Mouse (Mus musculus): ENCODE data around the gene Wdr62. TPM values are rescaled to one million over a fixed set of nuclear protein-coding genes. Genes with fewer than 3 reads are reported as not detected.

Wdr62 gene
- polyA plus RNA-seq, 1 experiment from 2014 or later: 10.4 TPM

- no peaks in the 10 kb centered on the region; the same call in 1 of the 2 replicates for H3K9me3 ChIP-seq (ENCODE audit: control insufficient read depth, low read length)
- H3K9ac ChIP-seq (ENCODE audit: low read length): no peak overlapping the region
- H3K36me3 ChIP-seq (ENCODE audit: control insufficient read depth, insufficient read depth, low read length): peaks cover 6% of the 10 kb centered on the region
- DNase-seq (ENCODE audit: low spot score): no peak
- peaks cover 15% of the 10 kb centered on the region for H3K4me1 ChIP-seq (ENCODE audit: control insufficient read depth, insufficient read depth, low read length)
- no peak overlapping the region for H3K27ac ChIP-seq (replicated peaks; ENCODE audit: low read depth, low read length)
- WGBS: 91% methylated on average over 12 of the region's 12 CpGs
- no peak for ATAC-seq (ENCODE audit: insufficient number of reproducible peaks, low FRiP score, low TSS enrichment, low read depth)
- no peaks in the 10 kb centered on the region for H3K27me3 ChIP-seq (ENCODE audit: control insufficient read depth, insufficient read depth, low read length)
- H3K4me3 ChIP-seq (ENCODE audit: low read depth, low read length): no peak overlapping the region
- H3K4me2 ChIP-seq (ENCODE audit: low read depth, severe bottlenecking): 0 out of 2 replicates have a peak overlapping the region, but pooled peaks have one; percentile 2
Measured at GRCm38 (mm10) chr7:30310136-30310535, 29.9 kb upstream of the Wdr62 start.

- ATAC-seq (ENCODE audit: insufficient number of reproducible peaks, low FRiP score, low TSS enrichment, low read depth) (no peak), DNase-seq (ENCODE audit: low spot score) (no peak)
- Histone ChIP-seq H3K36me3 (ENCODE audit: control insufficient read depth, insufficient read depth, low read length) (peaks cover 6% of the 10 kb centered on the region), H3K9ac (ENCODE audit: low read length) (peak overlapping the region; percentile 64; the same call in 1 of the 2 replicates), H3K27me3 (ENCODE audit: control insufficient read depth, insufficient read depth, low read length) (no peaks in the 10 kb centered on the region), H3K4me1 (ENCODE audit: control insufficient read depth, insufficient read depth, low read length) (peaks cover 11% of the 10 kb centered on the region), H3K4me2 (ENCODE audit: low read depth, severe bottlenecking) (peak overlapping the region; percentile 71), H3K9me3 (ENCODE audit: control insufficient read depth, low read length) (no peaks in the 10 kb centered on the region; the same call in 1 of the 2 replicates), H3K27ac (replicated peaks; ENCODE audit: low read depth, low read length) (no peak overlapping the region), H3K4me3 (ENCODE audit: low read depth, low read length) (peak overlapping the region; percentile 62)
- 61% methylated on average over 15 of the region's 15 CpGs for WGBS
Measured at GRCm38 (mm10) chr7:30309395-30310129, 29.3 kb upstream of the Wdr62 start.

GRCm38 (mm10) chr7:30308076-30309005 lies 28.1 kb upstream of the Wdr62 start, which contains the start of gene Alkbh6:
TSS of gene Alkbh6 (plus strand) at chr7:30308717.
- DNase-seq (ENCODE audit: low spot score) (peak; percentile 92), ATAC-seq (ENCODE audit: insufficient number of reproducible peaks, low FRiP score, low TSS enrichment, low read depth) (peak; percentile 99)
- H3K36me3 ChIP-seq (ENCODE audit: control insufficient read depth, insufficient read depth, low read length): peaks cover 12% of the 10 kb centered on the region
- H3K9me3 ChIP-seq (ENCODE audit: control insufficient read depth, low read length): no peaks in the 10 kb centered on the region; the same call in 1 of the 2 replicates
- WGBS: 5% methylated on average over 27 of the region's 27 CpGs
- H3K4me2 ChIP-seq (ENCODE audit: low read depth, severe bottlenecking): peak within 1 kb of the TSS; percentile 71
- no peak within 1 kb of the TSS for H3K27ac ChIP-seq (replicated peaks; ENCODE audit: low read depth, low read length)
- H3K9ac ChIP-seq (ENCODE audit: low read length): peak within 1 kb of the TSS; percentile 64
- H3K4me3 ChIP-seq (ENCODE audit: low read depth, low read length): peak within 1 kb of the TSS; percentile 62
- peaks cover 4% of the 10 kb centered on the region for H3K4me1 ChIP-seq (ENCODE audit: control insufficient read depth, insufficient read depth, low read length)
- no peaks in the 10 kb centered on the region for H3K27me3 ChIP-seq (ENCODE audit: control insufficient read depth, insufficient read depth, low read length)

GRCm38 (mm10) chr7:30306083-30306779 lies 26.0 kb upstream of the Wdr62 start:
- Histone ChIP-seq H3K9ac (ENCODE audit: low read length) (no peak overlapping the region), H3K27me3 (ENCODE audit: control insufficient read depth, insufficient read depth, low read length) (no peaks in the 10 kb centered on the region), H3K4me1 (ENCODE audit: control insufficient read depth, insufficient read depth, low read length) (peaks cover 4% of the 10 kb centered on the region), H3K27ac (replicated peaks; ENCODE audit: low read depth, low read length) (no peak overlapping the region), H3K9me3 (ENCODE audit: control insufficient read depth, low read length) (no peaks in the 10 kb centered on the region; the same call in 1 of the 2 replicates), H3K36me3 (ENCODE audit: control insufficient read depth, insufficient read depth, low read length) (peaks cover 22% of the 10 kb centered on the region), H3K4me2 (ENCODE audit: low read depth, severe bottlenecking) (no peak overlapping the region), H3K4me3 (ENCODE audit: low read depth, low read length) (no peak overlapping the region)
- no peak for ATAC-seq (ENCODE audit: insufficient number of reproducible peaks, low FRiP score, low TSS enrichment, low read depth)
- DNase-seq (ENCODE audit: low spot score): no peak
- WGBS: 94% methylated on average over 16 of the region's 16 CpGs

GRCm38 (mm10) chr7:30300914-30301313 lies 20.7 kb upstream of the Wdr62 start:
- H3K27me3 ChIP-seq (ENCODE audit: control insufficient read depth, insufficient read depth, low read length): no peaks in the 10 kb centered on the region
- H3K9ac ChIP-seq (ENCODE audit: low read length): no peak overlapping the region
- ATAC-seq (ENCODE audit: insufficient number of reproducible peaks, low FRiP score, low TSS enrichment, low read depth): no peak
- no peak overlapping the region for H3K4me2 ChIP-seq (ENCODE audit: low read depth, severe bottlenecking)
- peaks cover 28% of the 10 kb centered on the region for H3K36me3 ChIP-seq (ENCODE audit: control insufficient read depth, insufficient read depth, low read length)
- WGBS: 65% methylated on average over 2 of the region's 3 CpGs
- DNase-seq (ENCODE audit: low spot score): peak; percentile 69
- no peak overlapping the region for H3K4me3 ChIP-seq (ENCODE audit: low read depth, low read length)
- no peaks in the 10 kb centered on the region for H3K9me3 ChIP-seq (ENCODE audit: control insufficient read depth, low read length)
- H3K27ac ChIP-seq (replicated peaks; ENCODE audit: low read depth, low read length): no peak overlapping the region
- H3K4me1 ChIP-seq (ENCODE audit: control insufficient read depth, insufficient read depth, low read length): no peaks in the 10 kb centered on the region

GRCm38 (mm10) chr7:30297266-30297665 lies 17.0 kb upstream of the Wdr62 start:
- Histone ChIP-seq H3K9ac (ENCODE audit: low read length) (no peak overlapping the region), H3K27ac (replicated peaks; ENCODE audit: low read depth, low read length) (no peak overlapping the region), H3K36me3 (ENCODE audit: control insufficient read depth, insufficient read depth, low read length) (peaks cover 17% of the 10 kb centered on the region; the same call in 1 of the 2 replicates), H3K4me1 (ENCODE audit: control insufficient read depth, insufficient read depth, low read length) (no peaks in the 10 kb centered on the region), H3K9me3 (ENCODE audit: control insufficient read depth, low read length) (no peaks in the 10 kb centered on the region), H3K4me2 (ENCODE audit: low read depth, severe bottlenecking) (no peak overlapping the region), H3K27me3 (ENCODE audit: control insufficient read depth, insufficient read depth, low read length) (no peaks in the 10 kb centered on the region), H3K4me3 (ENCODE audit: low read depth, low read length) (no peak overlapping the region)
- DNase-seq (ENCODE audit: low spot score): no peak
- ATAC-seq (ENCODE audit: insufficient number of reproducible peaks, low FRiP score, low TSS enrichment, low read depth): no peak
- 83% methylated on average over 16 of the region's 16 CpGs for WGBS

- Histone ChIP-seq H3K4me1 (ENCODE audit: control insufficient read depth, insufficient read depth, low read length) (no peaks in the 10 kb centered on the region), H3K9ac (ENCODE audit: low read length) (no peak overlapping the region), H3K4me2 (ENCODE audit: low read depth, severe bottlenecking) (no peak overlapping the region), H3K36me3 (ENCODE audit: control insufficient read depth, insufficient read depth, low read length) (peaks cover 13% of the 10 kb centered on the region; the same call in 1 of the 2 replicates), H3K9me3 (ENCODE audit: control insufficient read depth, low read length) (no peaks in the 10 kb centered on the region), H3K27ac (replicated peaks; ENCODE audit: low read depth, low read length) (no peak overlapping the region), H3K27me3 (ENCODE audit: control insufficient read depth, insufficient read depth, low read length) (no peaks in the 10 kb centered on the region), H3K4me3 (ENCODE audit: low read depth, low read length) (no peak overlapping the region)
- 90% methylated on average over 15 of the region's 15 CpGs for WGBS
- no peak for ATAC-seq (ENCODE audit: insufficient number of reproducible peaks, low FRiP score, low TSS enrichment, low read depth)
- no peak for DNase-seq (ENCODE audit: low spot score)
Measured at GRCm38 (mm10) chr7:30296816-30297215, 16.6 kb upstream of the Wdr62 start.

- Histone ChIP-seq H3K36me3 (ENCODE audit: control insufficient read depth, insufficient read depth, low read length) (peaks cover 8% of the 10 kb centered on the region; the same call in 1 of the 2 replicates), H3K27me3 (ENCODE audit: control insufficient read depth, insufficient read depth, low read length) (no peaks in the 10 kb centered on the region), H3K9me3 (ENCODE audit: control insufficient read depth, low read length) (no peaks in the 10 kb centered on the region), H3K4me1 (ENCODE audit: control insufficient read depth, insufficient read depth, low read length) (peaks cover 3% of the 10 kb centered on the region; the same call in 1 of the 2 replicates), H3K4me2 (ENCODE audit: low read depth, severe bottlenecking) (no peak overlapping the region), H3K27ac (replicated peaks; ENCODE audit: low read depth, low read length) (no peak overlapping the region), H3K9ac (ENCODE audit: low read length) (no peak overlapping the region), H3K4me3 (ENCODE audit: low read depth, low read length) (no peak overlapping the region)
- DNase-seq (ENCODE audit: low spot score): no peak
- WGBS: 75% methylated on average over 10 of the region's 10 CpGs
- no peak for ATAC-seq (ENCODE audit: insufficient number of reproducible peaks, low FRiP score, low TSS enrichment, low read depth)
Measured at GRCm38 (mm10) chr7:30295103-30295502, 14.9 kb upstream of the Wdr62 start.
